Mouse (Mus musculus) heart, postnatal 0 days (tissue): ENCODE results near the gene Camsap3.

Experiments used
- CTCF ChIP-seq: IDR thresholded peaks from 2 replicates; pipeline ENCODE4 v1.5.1; 2016; ENCODE audit warnings: antibody characterized with exemption, control low read depth, low read depth
- EP300 ChIP-seq: IDR thresholded peaks from 2 replicates; pipeline ENCODE4 v1.6.1; 2016; ENCODE audit warnings: antibody characterized with exemption, low read depth

- TF ChIP-seq CTCF (no peak), EP300 (no peak)
Observed at GRCm38 (mm10) chr8:3603439-3603838, 16.3 kb downstream of the Camsap3 start.
